28 mouse cellular contexts compared by ENCODE assay signal in the genomic region with DNA sequence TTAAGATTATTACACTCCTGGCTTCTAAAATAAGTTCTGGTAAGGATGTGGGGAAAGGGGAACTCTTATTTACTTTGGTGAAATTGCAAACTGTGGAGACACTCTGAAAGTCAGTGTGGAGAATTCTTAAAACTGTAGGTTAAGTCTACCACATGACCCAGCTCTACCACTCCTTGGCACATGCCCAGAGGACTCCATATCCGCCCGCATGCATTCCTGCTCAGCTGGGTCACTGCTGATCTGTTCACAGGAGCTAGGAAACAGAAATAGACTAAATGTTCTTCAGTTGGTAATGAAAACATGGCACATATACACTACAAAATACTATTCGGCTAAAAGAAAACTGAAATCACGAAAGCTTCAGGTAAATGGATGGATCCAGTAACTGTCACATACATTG. TPM values are rescaled to one million over a fixed set of nuclear protein-coding genes. Genes with fewer than 3 reads are reported as not detected.
DNase-seq lines count a peak whose midpoint lies in the region; ATAC-seq lines count a peak whose summit lies in the region.
"Had no signal": no experiment of that assay in that cellular context is flagged by ENCODE, and none has a peak within 500 bp of the region (broad histone marks: within the 10 kb centered on the region; RNA-seq: fewer than 3 reads in every experiment).

No protein-coding gene starts in this region.

- DNase-seq in heart, postnatal 36 days: no peak
- DNase-seq in kidney, postnatal 14 days: peak; percentile 18
- DNase-seq in kidney, adult 8-10 months: no peak
- DNase-seq in NIH3T3 (ENCODE audit: low read depth): peak; percentile 73
- no peak for DNase-seq in spleen, adult 12 weeks (ENCODE audit: low spot score)
- DNase-seq: adrenal gland, postnatal 14 days; cerebellum, adult 11 months; cerebellum, adult 9-10 months; cerebellum, postnatal 36 days; gastrocnemius, postnatal 14 days; kidney, adult 9 months; kidney, postnatal 10 days; layer of hippocampus, adult 9-11 months; lung, embryonic 14.5 days; retina, postnatal 1 day; right cerebral cortex, postnatal 14 days had no signal

- H3K27me3 ChIP-seq in heart, embryonic 15.5 days: no peaks in the 10 kb centered on the region
- H3K27me3 ChIP-seq in hindbrain, embryonic 12.5 days: no peaks in the 10 kb centered on the region
- H3K27me3 ChIP-seq: CH12.LX; hindbrain, embryonic 13.5 days; limb, embryonic 12.5 days; liver, embryonic 15.5 days; midbrain, embryonic 12.5 days; neural tube, embryonic 13.5 days; Patski; stomach, embryonic 15.5 days had no signal

- intact Hi-C loops in heart, postnatal 36 days (cut with DNase I): no loop called here

- WGBS in heart, embryonic 15.5 days: 49% methylated on average over 4 of the region's 4 CpGs
- WGBS in hindbrain, embryonic 12.5 days: 84% methylated on average over 4 of the region's 4 CpGs

- H3K36me3 ChIP-seq in heart, embryonic 15.5 days: no peaks in the 10 kb centered on the region
- H3K36me3 ChIP-seq in hindbrain, embryonic 12.5 days: no peaks in the 10 kb centered on the region
- H3K36me3 ChIP-seq: hindbrain, embryonic 13.5 days; limb, embryonic 12.5 days; liver, embryonic 15.5 days; midbrain, embryonic 12.5 days; neural tube, embryonic 13.5 days; stomach, embryonic 15.5 days had no signal

- ATAC-seq in heart, embryonic 15.5 days (replicated peaks; ENCODE audit: insufficient number of reproducible peaks, insufficient read depth, low FRiP score, low read depth): peak; percentile 72; the same call in 1 of the 2 replicates
- no peak for ATAC-seq in hindbrain, embryonic 12.5 days (ENCODE audit: low FRiP score)
- ATAC-seq: forebrain, embryonic 14.5 days; intestine, embryonic 16.5 days; Patski had no signal

- H3K27ac ChIP-seq in heart, embryonic 15.5 days: peak overlapping the region; percentile 29
- H3K27ac ChIP-seq in hindbrain, embryonic 12.5 days: no peak overlapping the region
- H3K27ac ChIP-seq: hindbrain, embryonic 13.5 days; limb, embryonic 12.5 days; liver, embryonic 15.5 days; midbrain, embryonic 12.5 days; neural tube, embryonic 13.5 days; stomach, embryonic 15.5 days had no signal

- no peaks in the 10 kb centered on the region for H3K9me3 ChIP-seq in heart, embryonic 15.5 days (replicated peaks)
- peaks cover 5% of the 10 kb centered on the region; the same call in 1 of the 2 replicates for H3K9me3 ChIP-seq in hindbrain, embryonic 12.5 days (replicated peaks)
- H3K9me3 ChIP-seq: liver, embryonic 15.5 days; stomach, embryonic 15.5 days had no signal

- no peak overlapping the region for H3K4me3 ChIP-seq in heart, embryonic 15.5 days
- H3K4me3 ChIP-seq in hindbrain, embryonic 12.5 days: no peak overlapping the region
- H3K4me3 ChIP-seq: hindbrain, embryonic 13.5 days; limb, embryonic 12.5 days; liver, embryonic 15.5 days; midbrain, embryonic 12.5 days; neural tube, embryonic 13.5 days; stomach, embryonic 15.5 days had no signal

- H3K4me1 ChIP-seq in heart, embryonic 15.5 days (replicated peaks): peaks cover 11% of the 10 kb centered on the region
- H3K4me1 ChIP-seq in hindbrain, embryonic 12.5 days: peaks cover 9% of the 10 kb centered on the region; the same call in 1 of the 2 replicates
- H3K4me1 ChIP-seq: hindbrain, embryonic 13.5 days; limb, embryonic 12.5 days; liver, embryonic 15.5 days; neural tube, embryonic 13.5 days had no signal

- H3K4me2 ChIP-seq in heart, embryonic 15.5 days: no peak overlapping the region
- no peak overlapping the region for H3K4me2 ChIP-seq in hindbrain, embryonic 12.5 days (replicated peaks)
- H3K4me2 ChIP-seq: hindbrain, embryonic 13.5 days; limb, embryonic 12.5 days; liver, embryonic 15.5 days; lung, embryonic 14.5 days; midbrain, embryonic 12.5 days; neural tube, embryonic 13.5 days; stomach, embryonic 15.5 days had no signal

- H3K9ac ChIP-seq in heart, embryonic 15.5 days: no peak overlapping the region
- H3K9ac ChIP-seq in hindbrain, embryonic 12.5 days: no peak overlapping the region
- H3K9ac ChIP-seq: hindbrain, embryonic 13.5 days; limb, embryonic 12.5 days; liver, embryonic 15.5 days; lung, embryonic 14.5 days; midbrain, embryonic 12.5 days; neural tube, embryonic 13.5 days; stomach, embryonic 15.5 days had no signal

RNA-seq across cellular contexts. Expression of gene Tmem131l, which starts 37.5 kb away (rescaled TPM):
- 23.5 and 43.2 TPM in 2 replicates for polyA plus RNA-seq in heart, embryonic 15.5 days (2015; fragmentation: Nextera tagmentation; extraction: Ambion mirVana)
- 10 to 100 TPM; 25.5 to 26.1 TPM for total RNA-seq in heart, postnatal 36 days (2021)
- 81.5 and 84.3 TPM in 2 replicates for polyA plus RNA-seq in hindbrain, embryonic 12.5 days (2016; fragmentation: Nextera tagmentation; extraction: Ambion mirVana)

Comparison
In these comparisons a context has a peak if more than half of its experiments do, and no peak if none do; other contexts are left out.
1. DNase-seq: peak in kidney, postnatal 14 days (single experiment) and NIH3T3 (single experiment); none in heart, postnatal 36 days (0 of 2), kidney, adult 8-10 months (0 of 2) and spleen, adult 12 weeks (single experiment).